Mouse (Mus musculus) megakaryocyte-erythroid progenitor cell, adult 5 weeks (primary cell): ENCODE measurements around the gene Kdm8. TPM values are rescaled to one million over a fixed set of nuclear protein-coding genes. Genes with fewer than 3 reads are reported as not detected.

Experiments
- polyA plus RNA-seq: library from polyadenylated mRNA; stranded (reverse); fragments of >175 nt; gene quantifications from 2 replicates; pipeline ENCODE4 v1.2.3, GENCODE M21; 2012

The Kdm8 gene
- 2.7 and 3.3 TPM in 2 replicates for polyA plus RNA-seq

GRCm38 (mm10) chr7:125444464-125445401 is at the start of gene Kdm8:
TSS of gene Kdm8 (plus strand) at chr7:125444676.

GRCm38 (mm10) chr7:125490947-125491735 is 46.7 kb downstream of the Kdm8 start, which contains the start of gene Nsmce1:
TSS of gene Nsmce1 (minus strand) at chr7:125491596.

Other genes with a start within 250 kb of the Kdm8 start
- gene Nsmce1, start 46.9 kb downstream of the Kdm8 start, polyA plus RNA-seq = 11.8 and 12.0 TPM in 2 replicates
- 19.1 and 23.7 TPM in 2 replicates for gene Il4ra, start 107.4 kb downstream of the Kdm8 start, polyA plus RNA-seq
- 9.9 and 20.2 TPM in 2 replicates for gene Il21r, start 158.8 kb downstream of the Kdm8 start, polyA plus RNA-seq